Mouse (Mus musculus): Measurements from ENCODE around the gene Vps41. TPM values are rescaled to one million over a fixed set of nuclear protein-coding genes. Genes with fewer than 3 reads are reported as not detected.
A peak's percentile ranks its signal among the peaks of the same experiment; 100 is the strongest.

Vps41 gene
- polyA plus RNA-seq, 1 experiment, result 77.9 TPM

GRCm38 (mm10) chr13:18736590-18736989, 19.5 kb downstream of the Vps41 start:
- Histone ChIP-seq H3K9me3 (replicated peaks; ENCODE audit: control insufficient read depth, insufficient read depth, low read length, poor library complexity, severe bottlenecking) (no peaks in the 10 kb centered on the region), H3K27me3 (ENCODE audit: control insufficient read depth, insufficient read depth, low read length, poor library complexity, severe bottlenecking) (no peaks in the 10 kb centered on the region), H3K4me3 (ENCODE audit: low read depth, low read length) (no peak overlapping the region), H3K4me1 (ENCODE audit: control insufficient read depth, insufficient read depth, low read length) (no peaks in the 10 kb centered on the region), H3K27ac (ENCODE audit: insufficient read depth, low read length) (no peak overlapping the region), H3K9ac (ENCODE audit: low read depth, poor library complexity, severe bottlenecking) (no peak overlapping the region), H3K36me3 (ENCODE audit: control insufficient read depth, insufficient read depth, low read length, poor library complexity, severe bottlenecking) (peaks cover 3% of the 10 kb centered on the region; the same call in 1 of the 2 replicates)
- no peak for TF ChIP-seq EP300 (IDR thresholded peaks at IDR 0.05; ENCODE audit: insufficient read depth, low read depth, low read length)
- no peak for TF ChIP-seq POLR2A (IDR thresholded peaks at IDR 0.05; ENCODE audit: insufficient read depth, low read length)
- no peak for TF ChIP-seq CTCF (IDR thresholded peaks at IDR 0.05; ENCODE audit: low read depth, low read length)

- Histone ChIP-seq H3K27me3 (ENCODE audit: control insufficient read depth, insufficient read depth, low read length, poor library complexity, severe bottlenecking) (no peaks in the 10 kb centered on the region), H3K36me3 (ENCODE audit: control insufficient read depth, insufficient read depth, low read length, poor library complexity, severe bottlenecking) (peaks cover 3% of the 10 kb centered on the region; the same call in 1 of the 2 replicates), H3K4me3 (ENCODE audit: low read depth, low read length) (no peak overlapping the region), H3K4me1 (ENCODE audit: control insufficient read depth, insufficient read depth, low read length) (no peaks in the 10 kb centered on the region), H3K9ac (ENCODE audit: low read depth, poor library complexity, severe bottlenecking) (no peak overlapping the region), H3K27ac (ENCODE audit: insufficient read depth, low read length) (no peak overlapping the region), H3K9me3 (replicated peaks; ENCODE audit: control insufficient read depth, insufficient read depth, low read length, poor library complexity, severe bottlenecking) (no peaks in the 10 kb centered on the region)
- no peak for TF ChIP-seq EP300 (IDR thresholded peaks at IDR 0.05; ENCODE audit: insufficient read depth, low read depth, low read length)
These were observed 26.6 kb downstream of the Vps41 start for GRCm38 (mm10) chr13:18743575-18744265.

- no peaks in the 10 kb centered on the region for H3K4me1 ChIP-seq (ENCODE audit: control insufficient read depth, insufficient read depth, low read length)
- no peak overlapping the region for H3K27ac ChIP-seq (ENCODE audit: insufficient read depth, low read length)
- H3K9me3 ChIP-seq (replicated peaks; ENCODE audit: control insufficient read depth, insufficient read depth, low read length, poor library complexity, severe bottlenecking), result no peaks in the 10 kb centered on the region
- no peak overlapping the region for H3K4me3 ChIP-seq (ENCODE audit: low read depth, low read length)
- TF ChIP-seq EP300 (IDR thresholded peaks at IDR 0.05; ENCODE audit: insufficient read depth, low read depth, low read length), result no peak
- TF ChIP-seq POLR2A (IDR thresholded peaks at IDR 0.05; ENCODE audit: insufficient read depth, low read length), result no peak
- no peak for TF ChIP-seq CTCF (IDR thresholded peaks at IDR 0.05; ENCODE audit: low read depth, low read length)
- peaks cover 3% of the 10 kb centered on the region; the same call in 1 of the 2 replicates for H3K36me3 ChIP-seq (ENCODE audit: control insufficient read depth, insufficient read depth, low read length, poor library complexity, severe bottlenecking)
- H3K27me3 ChIP-seq (ENCODE audit: control insufficient read depth, insufficient read depth, low read length, poor library complexity, severe bottlenecking), result no peaks in the 10 kb centered on the region
- H3K9ac ChIP-seq (ENCODE audit: low read depth, poor library complexity, severe bottlenecking), result no peak overlapping the region
These were observed 27.2 kb downstream of the Vps41 start for GRCm38 (mm10) chr13:18744266-18744652.

- no peaks in the 10 kb centered on the region for H3K36me3 ChIP-seq (ENCODE audit: control insufficient read depth, insufficient read depth, low read length, poor library complexity, severe bottlenecking)
- TF ChIP-seq EP300 (IDR thresholded peaks at IDR 0.05; ENCODE audit: insufficient read depth, low read depth, low read length) (no peak), CTCF (IDR thresholded peaks at IDR 0.05; ENCODE audit: low read depth, low read length) (peak; percentile 14)
- no peaks in the 10 kb centered on the region for H3K9me3 ChIP-seq (replicated peaks; ENCODE audit: control insufficient read depth, insufficient read depth, low read length, poor library complexity, severe bottlenecking)
- H3K4me3 ChIP-seq (ENCODE audit: low read depth, low read length), result no peak overlapping the region
- no peak overlapping the region for H3K9ac ChIP-seq (ENCODE audit: low read depth, poor library complexity, severe bottlenecking)
- H3K27ac ChIP-seq (ENCODE audit: insufficient read depth, low read length), result no peak overlapping the region
- H3K27me3 ChIP-seq (ENCODE audit: control insufficient read depth, insufficient read depth, low read length, poor library complexity, severe bottlenecking), result no peaks in the 10 kb centered on the region
- no peaks in the 10 kb centered on the region for H3K4me1 ChIP-seq (ENCODE audit: control insufficient read depth, insufficient read depth, low read length)
These were observed 40.9 kb downstream of the Vps41 start for GRCm38 (mm10) chr13:18757958-18758357.

- no peak overlapping the region for H3K4me3 ChIP-seq (ENCODE audit: low read depth, low read length)
- no peaks in the 10 kb centered on the region for H3K27me3 ChIP-seq (ENCODE audit: control insufficient read depth, insufficient read depth, low read length, poor library complexity, severe bottlenecking)
- H3K9ac ChIP-seq (ENCODE audit: low read depth, poor library complexity, severe bottlenecking), result no peak overlapping the region
These were observed 42.4 kb downstream of the Vps41 start for GRCm38 (mm10) chr13:18759361-18760056.

GRCm38 (mm10) chr13:18761452-18761851, 44.4 kb downstream of the Vps41 start:
- H3K9me3 ChIP-seq (replicated peaks; ENCODE audit: control insufficient read depth, insufficient read depth, low read length, poor library complexity, severe bottlenecking), result no peaks in the 10 kb centered on the region
- H3K4me3 ChIP-seq (ENCODE audit: low read depth, low read length), result no peak overlapping the region
- H3K9ac ChIP-seq (ENCODE audit: low read depth, poor library complexity, severe bottlenecking), result no peak overlapping the region
- TF ChIP-seq POLR2A (IDR thresholded peaks at IDR 0.05; ENCODE audit: insufficient read depth, low read length) (no peak), CTCF (IDR thresholded peaks at IDR 0.05; ENCODE audit: low read depth, low read length) (no peak), EP300 (IDR thresholded peaks at IDR 0.05; ENCODE audit: insufficient read depth, low read depth, low read length) (no peak)
- no peaks in the 10 kb centered on the region for H3K4me1 ChIP-seq (ENCODE audit: control insufficient read depth, insufficient read depth, low read length)
- H3K27ac ChIP-seq (ENCODE audit: insufficient read depth, low read length), result no peak overlapping the region
- H3K36me3 ChIP-seq (ENCODE audit: control insufficient read depth, insufficient read depth, low read length, poor library complexity, severe bottlenecking), result no peaks in the 10 kb centered on the region
- H3K27me3 ChIP-seq (ENCODE audit: control insufficient read depth, insufficient read depth, low read length, poor library complexity, severe bottlenecking), result no peaks in the 10 kb centered on the region

More at GRCm38 (mm10) chr13:18759361-18760056, 42.4 kb downstream of the Vps41 start:
- TF ChIP-seq CTCF (IDR thresholded peaks at IDR 0.05; ENCODE audit: low read depth, low read length) (no peak), EP300 (IDR thresholded peaks at IDR 0.05; ENCODE audit: insufficient read depth, low read depth, low read length) (no peak), POLR2A (IDR thresholded peaks at IDR 0.05; ENCODE audit: insufficient read depth, low read length) (no peak)
- Histone ChIP-seq H3K36me3 (ENCODE audit: control insufficient read depth, insufficient read depth, low read length, poor library complexity, severe bottlenecking) (no peaks in the 10 kb centered on the region), H3K4me1 (ENCODE audit: control insufficient read depth, insufficient read depth, low read length) (no peaks in the 10 kb centered on the region), H3K27ac (ENCODE audit: insufficient read depth, low read length) (no peak overlapping the region), H3K9me3 (replicated peaks; ENCODE audit: control insufficient read depth, insufficient read depth, low read length, poor library complexity, severe bottlenecking) (no peaks in the 10 kb centered on the region)

Data from ES-Bruce4 (cell line).